Mouse (Mus musculus) neural tube, embryonic 11.5 days (tissue): ENCODE results near the gene Fbxo24. TPM values are rescaled to one million over a fixed set of nuclear protein-coding genes. Genes with fewer than 3 reads are reported as not detected.
A peak's percentile ranks its signal among the peaks of the same experiment; 100 is the strongest.

Source experiments
- ATAC-seq: fragments of 200-750 bp; cut with Nextera tagmentation; 2 replicates; pipeline ENCODE4 v1.8.0; 2017; ENCODE audit warnings: moderate number of reproducible peaks, mild to moderate bottlenecking, moderate TSS enrichment, moderate library complexity; ENCODE audit not compliant: insufficient read depth, low FRiP score, low TSS enrichment
- DNase-seq: peaks from one replicate; pipeline ENCODE4 v3.0.0-alpha.2; 2015; ENCODE audit warnings: low spot score
- H3K27ac ChIP-seq: fragments of 300-500 bp; sonication (generic); 2 replicates; pipeline ENCODE4 v1.5.1; 2014; ENCODE audit warnings: low read depth, mild to moderate bottlenecking, low read length
- H3K27me3 ChIP-seq: fragments of 300-500 bp; sonication (generic); 2 replicates; pipeline ENCODE4 v1.6.1; 2014; ENCODE audit warnings: mild to moderate bottlenecking, low read length, mixed read lengths; ENCODE audit not compliant: control insufficient read depth, insufficient read depth
- H3K36me3 ChIP-seq: fragments of 300-500 bp; sonication (generic); 2 replicates; pipeline ENCODE4 v1.6.1; 2014; ENCODE audit warnings: mild to moderate bottlenecking, low read length, moderate library complexity, mixed read lengths; ENCODE audit not compliant: control insufficient read depth, insufficient read depth
- H3K4me1 ChIP-seq: fragments of 300-500 bp; sonication (generic); 2 replicates; pipeline ENCODE4 v1.6.1; 2014; ENCODE audit warnings: low read length, mixed read lengths; ENCODE audit not compliant: control insufficient read depth, insufficient read depth
- H3K4me2 ChIP-seq: fragments of 300-500 bp; sonication (generic); 2 replicates; pipeline ENCODE4 v1.6.1; 2014; ENCODE audit warnings: low read depth, mild to moderate bottlenecking, moderate library complexity
- H3K4me3 ChIP-seq: fragments of 300-500 bp; sonication (generic); 2 replicates; pipeline ENCODE4 v1.5.1; 2014; ENCODE audit warnings: low read depth, low read length
- H3K9ac ChIP-seq: fragments of 300-500 bp; sonication (generic); 2 replicates; pipeline ENCODE4 v1.6.1; 2014; ENCODE audit warnings: mild to moderate bottlenecking, low read length
- H3K9me3 ChIP-seq: fragments of 300-500 bp; sonication (generic); 2 replicates; pipeline ENCODE4 v1.6.1; 2016; ENCODE audit warnings: low read length; ENCODE audit not compliant: control insufficient read depth
- WGBS: fragments of 180-500 bp; shearing (Covaris S2); extraction: QIAGEN DNeasy Blood & Tissue Kit; methylation state at CpG from one replicate; pipeline ENCODE4 v1.1.7; 2014; 5-methylcytosine and 5-hydroxymethylcytosine counted together
- polyA plus RNA-seq: library from polyadenylated mRNA; unstranded; fragments of >200 nt; fragmentation: Nextera tagmentation; extraction: Ambion mirVana; gene quantifications from 2 replicates; pipeline ENCODE4 v1.2.1, GENCODE M21; 2014

Gene Fbxo24
- 0.21 TPM in 1 of 2 replicates, not detected in the other for polyA plus RNA-seq

- Histone ChIP-seq H3K9ac (peak within 1 kb of the TSS; percentile 83), H3K4me2 (peak within 1 kb of the TSS; percentile 82), H3K4me1 (peaks cover 20% of the 10 kb centered on the region), H3K27ac (peak within 1 kb of the TSS; percentile 91), H3K27me3 (no peaks in the 10 kb centered on the region), H3K4me3 (peak within 1 kb of the TSS; percentile 91), H3K36me3 (no peaks in the 10 kb centered on the region), H3K9me3 (no peaks in the 10 kb centered on the region)
- WGBS = under 1% methylated on average over 46 of the region's 46 CpGs
- ATAC-seq = peak; percentile 99
- peak; percentile 100 for DNase-seq
These were observed at the start of gene Fbxo24, which contains the start of the genes Lrch4 and Gm20605 for GRCm38 (mm10) chr5:137628498-137629305. TSS of gene Fbxo24 (minus strand) at chr5:137629002. TSS of gene Lrch4 (plus strand) at chr5:137629121. TSS of gene Gm20605 (plus strand) at chr5:137629175.

- Histone ChIP-seq H3K9me3 (no peaks in the 10 kb centered on the region), H3K27me3 (no peaks in the 10 kb centered on the region), H3K27ac (no peak overlapping the region), H3K4me3 (no peak overlapping the region), H3K36me3 (no peaks in the 10 kb centered on the region), H3K4me1 (peaks cover 6% of the 10 kb centered on the region; the same call in 1 of the 2 replicates), H3K9ac (no peak overlapping the region), H3K4me2 (no peak overlapping the region)
- DNase-seq (no peak), ATAC-seq (no peak)
- 97% methylated on average over 8 of the region's 8 CpGs for WGBS
These were observed 49.1 kb upstream of the Fbxo24 start for GRCm38 (mm10) chr5:137677859-137678258.

- no peak for ATAC-seq
- Histone ChIP-seq H3K4me1 (peaks cover 5% of the 10 kb centered on the region; the same call in 1 of the 2 replicates), H3K4me3 (no peak overlapping the region), H3K9me3 (no peaks in the 10 kb centered on the region), H3K36me3 (no peaks in the 10 kb centered on the region), H3K27me3 (no peaks in the 10 kb centered on the region), H3K4me2 (no peak overlapping the region), H3K9ac (no peak overlapping the region), H3K27ac (no peak overlapping the region)
- no peak for DNase-seq
- 96% methylated on average over 8 of the region's 8 CpGs for WGBS
These were observed 46.0 kb upstream of the Fbxo24 start for GRCm38 (mm10) chr5:137674786-137675185.

GRCm38 (mm10) chr5:137673015-137673414 lies 44.2 kb upstream of the Fbxo24 start:
- ATAC-seq (no peak), DNase-seq (no peak)
- Histone ChIP-seq H3K4me2 (no peak overlapping the region), H3K27me3 (no peaks in the 10 kb centered on the region), H3K4me3 (no peak overlapping the region), H3K9ac (no peak overlapping the region), H3K27ac (no peak overlapping the region), H3K36me3 (no peaks in the 10 kb centered on the region), H3K4me1 (peaks cover 5% of the 10 kb centered on the region; the same call in 1 of the 2 replicates), H3K9me3 (no peaks in the 10 kb centered on the region)
- 93% methylated on average over 6 of the region's 6 CpGs for WGBS

GRCm38 (mm10) chr5:137672361-137672760 lies 43.6 kb upstream of the Fbxo24 start:
- Histone ChIP-seq H3K4me2 (no peak overlapping the region), H3K9me3 (no peaks in the 10 kb centered on the region), H3K4me3 (no peak overlapping the region), H3K27me3 (no peaks in the 10 kb centered on the region), H3K27ac (no peak overlapping the region), H3K36me3 (0 out of 2 replicates have a peak, but pooled peaks cover 2% of the 10 kb centered on the region), H3K9ac (no peak overlapping the region), H3K4me1 (peaks cover 5% of the 10 kb centered on the region; the same call in 1 of the 2 replicates)
- 90% methylated on average over 5 of the region's 5 CpGs for WGBS
- no peak for ATAC-seq
- DNase-seq = no peak

- no peak for DNase-seq
- no peaks in the 10 kb centered on the region for H3K27me3 ChIP-seq
- WGBS = 34% methylated on average over 9 of the region's 9 CpGs
- H3K36me3 ChIP-seq = peaks cover 3% of the 10 kb centered on the region; the same call in 1 of the 2 replicates
- no peak overlapping the region for H3K4me2 ChIP-seq
- H3K4me3 ChIP-seq = no peak overlapping the region
- no peak overlapping the region for H3K9ac ChIP-seq
- ATAC-seq = no peak
- H3K27ac ChIP-seq = no peak overlapping the region; the same call in 1 of the 2 replicates
- H3K9me3 ChIP-seq = no peaks in the 10 kb centered on the region
- H3K4me1 ChIP-seq = peaks cover 5% of the 10 kb centered on the region; the same call in 1 of the 2 replicates
These were observed 42.8 kb upstream of the Fbxo24 start for GRCm38 (mm10) chr5:137671443-137672240.

- H3K4me1 ChIP-seq = peaks cover 5% of the 10 kb centered on the region; the same call in 1 of the 2 replicates
- H3K9me3 ChIP-seq = no peaks in the 10 kb centered on the region
- DNase-seq (no peak), ATAC-seq (no peak)
- no peak overlapping the region for H3K27ac ChIP-seq
- peaks cover 7% of the 10 kb centered on the region; the same call in 1 of the 2 replicates for H3K36me3 ChIP-seq
- no peak overlapping the region for H3K9ac ChIP-seq
- no peak overlapping the region for H3K4me3 ChIP-seq
- 94% methylated on average over 1 of the region's 1 CpGs for WGBS
- H3K27me3 ChIP-seq = no peaks in the 10 kb centered on the region
- no peak overlapping the region for H3K4me2 ChIP-seq
These were observed 41.4 kb upstream of the Fbxo24 start for GRCm38 (mm10) chr5:137670240-137670639.

- Histone ChIP-seq H3K4me2 (no peak overlapping the region), H3K36me3 (peaks cover 7% of the 10 kb centered on the region; the same call in 1 of the 2 replicates), H3K4me3 (no peak overlapping the region), H3K27me3 (no peaks in the 10 kb centered on the region), H3K27ac (no peak overlapping the region), H3K4me1 (peaks cover 5% of the 10 kb centered on the region; the same call in 1 of the 2 replicates), H3K9me3 (no peaks in the 10 kb centered on the region), H3K9ac (no peak overlapping the region)
- WGBS = 88% methylated on average over 10 of the region's 10 CpGs
- DNase-seq (no peak), ATAC-seq (no peak)
These were observed 40.2 kb upstream of the Fbxo24 start for GRCm38 (mm10) chr5:137668971-137669370.
